Mouse (Mus musculus) hindbrain, embryonic 11.5 days (tissue): Measurements from ENCODE around the gene Yipf3. TPM values are rescaled to one million over a fixed set of nuclear protein-coding genes. Genes with fewer than 3 reads are reported as not detected.

Experiments used
- ATAC-seq: fragments of 200-750 bp; cut with Nextera tagmentation; 2 replicates; pipeline ENCODE4 v1.8.0; 2017; ENCODE audit warnings: mild to moderate bottlenecking, moderate TSS enrichment, moderate library complexity; ENCODE audit not compliant: low FRiP score
- DNase-seq: peaks from one replicate; pipeline ENCODE4 v3.0.0-alpha.2; 2015; ENCODE audit warnings: low spot score
- H3K27ac ChIP-seq: fragments of 300-500 bp; sonication (generic); 2 replicates; pipeline ENCODE4 v1.5.1; 2014; ENCODE audit warnings: mild to moderate bottlenecking, low read depth, low read length
- H3K27me3 ChIP-seq: fragments of 300-500 bp; sonication (generic); 2 replicates; pipeline ENCODE4 v1.6.1; 2014; ENCODE audit warnings: mild to moderate bottlenecking, low read length, moderate library complexity, mixed read lengths; ENCODE audit not compliant: control insufficient read depth, insufficient read depth
- H3K36me3 ChIP-seq: fragments of 300-500 bp; sonication (generic); 2 replicates; pipeline ENCODE4 v1.6.1; 2014; ENCODE audit warnings: mild to moderate bottlenecking, low read length, moderate library complexity, mixed read lengths; ENCODE audit not compliant: control insufficient read depth, insufficient read depth
- H3K4me1 ChIP-seq: fragments of 300-500 bp; sonication (generic); replicated peaks from 2 replicates; pipeline ENCODE4 v1.6.1; 2014; ENCODE audit warnings: low read length, mixed read lengths; ENCODE audit not compliant: control insufficient read depth, insufficient read depth
- H3K4me2 ChIP-seq: fragments of 300-500 bp; sonication (generic); replicated peaks from 2 replicates; pipeline ENCODE4 v1.6.1; 2014; ENCODE audit warnings: mild to moderate bottlenecking, low read depth, low read length
- H3K4me3 ChIP-seq: fragments of 300-500 bp; sonication (generic); 2 replicates; pipeline ENCODE4 v1.5.1; 2014; ENCODE audit warnings: low read depth, low read length
- H3K9ac ChIP-seq: fragments of 300-500 bp; sonication (generic); 2 replicates; pipeline ENCODE4 v1.6.1; 2014; ENCODE audit warnings: low read depth, low read length
- H3K9me3 ChIP-seq: fragments of 300-500 bp; sonication (generic); 2 replicates; pipeline ENCODE4 v1.6.1; 2016; ENCODE audit warnings: low read length; ENCODE audit not compliant: control insufficient read depth
- WGBS: fragments of 180-500 bp; shearing (Covaris S2); extraction: QIAGEN DNeasy Blood & Tissue Kit; methylation state at CpG from one replicate; pipeline ENCODE4 v1.1.7; 2014; 5-methylcytosine and 5-hydroxymethylcytosine counted together
- polyA plus RNA-seq: library from polyadenylated mRNA; unstranded; fragments of >200 nt; fragmentation: Nextera tagmentation; extraction: Ambion mirVana; gene quantifications from 2 replicates; pipeline ENCODE4 v1.2.1, GENCODE M21; 2014

Yipf3 gene
- polyA plus RNA-seq, 1 experiment from 2014 or later: 64.7 TPM

- DNase-seq (no peak), ATAC-seq (peak; percentile 69)
- Histone ChIP-seq H3K36me3 (no peaks in the 10 kb centered on the region), H3K4me1 (0 out of 2 replicates have a peak, but pooled peaks cover 2% of the 10 kb centered on the region), H3K4me2 (peak overlapping the region; percentile 93), H3K4me3 (peak overlapping the region; percentile 79), H3K9me3 (no peaks in the 10 kb centered on the region), H3K27me3 (no peaks in the 10 kb centered on the region), H3K9ac (0 out of 2 replicates have a peak overlapping the region, but pooled peaks have one; percentile 11), H3K27ac (no peak overlapping the region)
- WGBS: 25% methylated on average over 9 of the region's 9 CpGs
Observed at GRCm38 (mm10) chr17:46283140-46283539, 35.3 kb downstream of the Yipf3 start.

GRCm38 (mm10) chr17:46283911-46284310 is 36.0 kb downstream of the Yipf3 start:
- H3K27ac ChIP-seq: no peak overlapping the region
- no peak overlapping the region for H3K9ac ChIP-seq
- H3K36me3 ChIP-seq: no peaks in the 10 kb centered on the region
- 0 out of 2 replicates have a peak, but pooled peaks cover 2% of the 10 kb centered on the region for H3K4me1 ChIP-seq
- ATAC-seq (no peak), DNase-seq (no peak)
- WGBS: 83% methylated on average over 8 of the region's 8 CpGs
- no peak overlapping the region for H3K4me2 ChIP-seq
- H3K9me3 ChIP-seq: no peaks in the 10 kb centered on the region
- no peaks in the 10 kb centered on the region for H3K27me3 ChIP-seq
- H3K4me3 ChIP-seq: no peak overlapping the region

GRCm38 (mm10) chr17:46284653-46285052 is 36.8 kb downstream of the Yipf3 start:
- DNase-seq: peak; percentile 16
- Histone ChIP-seq H3K36me3 (no peaks in the 10 kb centered on the region), H3K9ac (no peak overlapping the region), H3K4me1 (0 out of 2 replicates have a peak, but pooled peaks cover 2% of the 10 kb centered on the region), H3K9me3 (no peaks in the 10 kb centered on the region), H3K4me3 (no peak overlapping the region), H3K4me2 (no peak overlapping the region), H3K27ac (no peak overlapping the region), H3K27me3 (no peaks in the 10 kb centered on the region)
- no peak for ATAC-seq
- WGBS: 41% methylated on average over 7 of the region's 7 CpGs

GRCm38 (mm10) chr17:46285407-46285806 is 37.5 kb downstream of the Yipf3 start:
- DNase-seq: no peak
- Histone ChIP-seq H3K9me3 (no peaks in the 10 kb centered on the region), H3K27me3 (no peaks in the 10 kb centered on the region), H3K4me1 (0 out of 2 replicates have a peak, but pooled peaks cover 2% of the 10 kb centered on the region), H3K4me2 (no peak overlapping the region), H3K9ac (no peak overlapping the region), H3K4me3 (no peak overlapping the region), H3K36me3 (no peaks in the 10 kb centered on the region), H3K27ac (no peak overlapping the region)
- WGBS: 77% methylated on average over 6 of the region's 6 CpGs
- ATAC-seq: no peak

GRCm38 (mm10) chr17:46287678-46288095 is 39.8 kb downstream of the Yipf3 start:
- H3K27ac ChIP-seq: no peak overlapping the region

GRCm38 (mm10) chr17:46296601-46297000 is 48.7 kb downstream of the Yipf3 start:
- Histone ChIP-seq H3K9ac (no peak overlapping the region), H3K27ac (no peak overlapping the region), H3K4me3 (no peak overlapping the region), H3K9me3 (no peaks in the 10 kb centered on the region), H3K4me1 (peaks cover 12% of the 10 kb centered on the region; the same call in 1 of the 2 replicates), H3K4me2 (no peak overlapping the region), H3K36me3 (no peaks in the 10 kb centered on the region), H3K27me3 (peaks cover 40% of the 10 kb centered on the region)
- ATAC-seq (no peak), DNase-seq (no peak)
- WGBS: 50% methylated on average over 6 of the region's 6 CpGs

More at GRCm38 (mm10) chr17:46287678-46288095, 39.8 kb downstream of the Yipf3 start:
- Histone ChIP-seq H3K36me3 (no peaks in the 10 kb centered on the region), H3K27me3 (no peaks in the 10 kb centered on the region), H3K4me3 (no peak overlapping the region), H3K9me3 (no peaks in the 10 kb centered on the region), H3K4me1 (no peaks in the 10 kb centered on the region), H3K4me2 (no peak overlapping the region), H3K9ac (no peak overlapping the region)
- DNase-seq (peak; percentile 18), ATAC-seq (no peak)
- WGBS: 52% methylated on average over 11 of the region's 11 CpGs

- Histone ChIP-seq H3K36me3 (no peaks in the 10 kb centered on the region), H3K4me3 (peak overlapping the region; percentile 60), H3K4me2 (peak overlapping the region; percentile 100), H3K27ac (no peak overlapping the region), H3K27me3 (peaks cover 40% of the 10 kb centered on the region), H3K9ac (peak overlapping the region; percentile 58; the same call in 1 of the 2 replicates), H3K4me1 (peaks cover 12% of the 10 kb centered on the region; the same call in 1 of the 2 replicates), H3K9me3 (no peaks in the 10 kb centered on the region)
- ATAC-seq: no peak
- no peak for DNase-seq
- WGBS: 9% methylated on average over 6 of the region's 6 CpGs
Observed at GRCm38 (mm10) chr17:46297028-46297363, 49.1 kb downstream of the Yipf3 start.

- Histone ChIP-seq H3K4me1 (peaks cover 12% of the 10 kb centered on the region; the same call in 1 of the 2 replicates), H3K4me3 (peak within 1 kb of the TSS; percentile 60), H3K9ac (peak within 1 kb of the TSS; percentile 58), H3K36me3 (no peaks in the 10 kb centered on the region), H3K27me3 (peaks cover 40% of the 10 kb centered on the region), H3K4me2 (peak within 1 kb of the TSS; percentile 100), H3K9me3 (no peaks in the 10 kb centered on the region), H3K27ac (no peak within 1 kb of the TSS)
- ATAC-seq (peak; percentile 58; the same call in 1 of the 2 replicates), DNase-seq (peak; percentile 54)
- WGBS: 0% methylated on average over 44 of the region's 86 CpGs
Observed at GRCm38 (mm10) chr17:46297364-46298219, 49.7 kb downstream of the Yipf3 start, which contains the start of gene Dlk2. TSS of gene Dlk2 (plus strand) at chr17:46297421.
